Mouse (Mus musculus) MEL (cell line): ENCODE measurements at regions not wholly inside any gene's neighbourhood (a gene's known extent, or its start where the extent isn't known, plus 50 kb on each side); places are given as distances from the start of the nearest gene placed in this dataset.

ENCODE experiments used
- DNase-seq: peaks from one replicate; pipeline ENCODE4 v3.0.0; 2011; ENCODE audit warnings: low read depth, low spot score
- H3K27ac ChIP-seq: 2 replicates; pipeline ENCODE4 v1.5.1; 2012; ENCODE audit warnings: low read depth, mild to moderate bottlenecking, control low read depth, low read length, moderate library complexity; ENCODE audit not compliant: control insufficient read depth
- H3K27me3 ChIP-seq, 2 experiments: fragments of 150-350 bp in 1 of 2; sonication (generic) in 1 of 2; 2 replicates each; pipeline ENCODE4 v1.6.1; 2012; ENCODE audit warnings: low read length in 2 of 2, mild to moderate bottlenecking in 2 of 2, improper control_type of control experiment in 1 of 2, moderate library complexity in 1 of 2; ENCODE audit not compliant: insufficient read depth in 2 of 2, control insufficient read depth in 1 of 2
- H3K36me3 ChIP-seq, 2 experiments: 2 replicates each; pipeline ENCODE4 v1.6.1; 2012 to 2014; ENCODE audit warnings: low read length in 2 of 2, improper control_type of control experiment in 1 of 2, inconsistent platforms in 1 of 2, mild to moderate bottlenecking in 1 of 2; ENCODE audit not compliant: insufficient read depth in 2 of 2, control insufficient read depth in 1 of 2
- H3K4me1 ChIP-seq, 2 experiments: fragments of 150-350 bp in 1 of 2; sonication (generic) in 1 of 2; 2 replicates each; pipeline ENCODE4 v1.6.1; 2012; ENCODE audit warnings: low read length in 2 of 2, improper control_type of control experiment in 1 of 2, mild to moderate bottlenecking in 1 of 2; ENCODE audit not compliant: insufficient read depth in 2 of 2, control insufficient read depth in 1 of 2
- H3K4me3 ChIP-seq, 2 experiments: fragments of 150-350 bp in 1 of 2; sonication (generic) in 1 of 2; 2 replicates each; pipeline ENCODE4 v1.5.1; 2012; ENCODE audit warnings: low read depth in 2 of 2, low read length in 2 of 2, mild to moderate bottlenecking in 2 of 2, moderate library complexity in 2 of 2, control low read depth in 1 of 2, improper control_type of control experiment in 1 of 2; ENCODE audit not compliant: control insufficient read depth in 1 of 2, insufficient read depth in 1 of 2
- H3K79me2 ChIP-seq: 2 replicates; pipeline ENCODE4 v1.6.1; 2012; ENCODE audit warnings: mild to moderate bottlenecking, low read length, moderate library complexity; ENCODE audit not compliant: control insufficient read depth, poor library complexity, insufficient read depth
- H3K9ac ChIP-seq: 2 replicates; pipeline ENCODE4 v1.6.1; 2012; ENCODE audit warnings: low read depth, mild to moderate bottlenecking, control low read depth, low read length, moderate library complexity; ENCODE audit not compliant: control insufficient read depth, poor library complexity, severe bottlenecking
- H3K9me3 ChIP-seq: fragments of 150-350 bp; sonication (generic); replicated peaks from 2 replicates; pipeline ENCODE4 v1.6.1; 2012; ENCODE audit warnings: mild to moderate bottlenecking, low read length, improper control_type of control experiment, moderate library complexity; ENCODE audit not compliant: insufficient read depth
- BHLHE40 ChIP-seq: IDR thresholded peaks from 2 replicates; pipeline ENCODE4 v1.6.1; 2012; ENCODE audit warnings: low read depth, mild to moderate bottlenecking, inconsistent platforms, low read length, improper control_type of control experiment, borderline replicate concordance
- CTCF ChIP-seq, 3 experiments: IDR thresholded peaks in 2 of 3; conservative IDR thresholded peaks in 1 of 3; 2 replicates each; pipeline ENCODE4 v1.5.1; 2011 to 2012; ENCODE audit warnings: low read length in 3 of 3, low read depth in 2 of 3, mild to moderate bottlenecking in 2 of 3, improper control_type of control experiment in 1 of 3, inconsistent platforms in 1 of 3, mixed read lengths in 1 of 3, moderate library complexity in 1 of 3; ENCODE audit not compliant: control insufficient read depth in 1 of 3, insufficient read depth in 1 of 3, poor library complexity in 1 of 3, severe bottlenecking in 1 of 3
- E2F4 ChIP-seq: IDR thresholded peaks from 2 replicates; pipeline ENCODE4 v1.6.1; 2011; ENCODE audit warnings: low read depth, low read length, improper control_type of control experiment, borderline replicate concordance
- ELF1 ChIP-seq: IDR thresholded peaks from 2 replicates; pipeline ENCODE4 v1.6.1; 2014; ENCODE audit warnings: low read depth, mild to moderate bottlenecking, inconsistent platforms, low read length, improper control_type of control experiment, moderate library complexity
- EP300 ChIP-seq, 2 experiments: IDR thresholded peaks; 2 replicates each; pipeline ENCODE4 v1.6.1; 2011; ENCODE audit warnings: improper control_type of control experiment in 2 of 2, low read length in 2 of 2, low read depth in 1 of 2, mild to moderate bottlenecking in 1 of 2
- GABPA ChIP-seq: IDR thresholded peaks from 2 replicates; pipeline ENCODE4 v1.6.1; 2012; ENCODE audit warnings: low read depth, mild to moderate bottlenecking, inconsistent platforms, low read length, improper control_type of control experiment, moderate library complexity
- GATA1 ChIP-seq: IDR thresholded peaks from 2 replicates; pipeline ENCODE4 v1.6.1; 2011; ENCODE audit warnings: low read depth, low read length, improper control_type of control experiment
- HCFC1 ChIP-seq: IDR thresholded peaks from 2 replicates; pipeline ENCODE4 v1.6.1; 2012; ENCODE audit warnings: low read depth, mild to moderate bottlenecking, inconsistent platforms, low read length, improper control_type of control experiment, moderate library complexity
- KAT2A ChIP-seq: conservative IDR thresholded peaks from 2 replicates; pipeline ENCODE4 v1.6.1; 2012; ENCODE audit warnings: low read depth, low read length, improper control_type of control experiment, inconsistent platforms
- MAFK ChIP-seq: IDR thresholded peaks from 2 replicates; pipeline ENCODE4 v1.6.1; 2011; ENCODE audit warnings: low read depth, mild to moderate bottlenecking, low read length, improper control_type of control experiment, borderline replicate concordance
- MAZ ChIP-seq: IDR thresholded peaks from 2 replicates; pipeline ENCODE4 v1.6.1; 2012; ENCODE audit warnings: low read depth, mild to moderate bottlenecking, inconsistent platforms, low read length, improper control_type of control experiment
- MEF2A ChIP-seq: IDR thresholded peaks from 2 replicates; pipeline ENCODE4 v1.6.1; 2014; ENCODE audit warnings: low read depth, mild to moderate bottlenecking, inconsistent platforms, low read length, improper control_type of control experiment; ENCODE audit not compliant: poor library complexity, insufficient replicate concordance, severe bottlenecking; ENCODE audit errors: extremely low read depth
- MXI1 ChIP-seq: IDR thresholded peaks from 2 replicates; pipeline ENCODE4 v1.6.1; 2011; ENCODE audit warnings: mild to moderate bottlenecking, low read depth, low read length, improper control_type of control experiment
- MYB ChIP-seq: IDR thresholded peaks from 2 replicates; pipeline ENCODE4 v1.6.1; 2011; ENCODE audit warnings: mild to moderate bottlenecking, low read depth, low read length, improper control_type of control experiment
- NRF1 ChIP-seq: IDR thresholded peaks from 2 replicates; pipeline ENCODE4 v1.6.1; 2014; ENCODE audit warnings: low read depth, mild to moderate bottlenecking, inconsistent platforms, low read length, improper control_type of control experiment, moderate library complexity; ENCODE audit not compliant: poor library complexity, insufficient read depth, severe bottlenecking
- POLR2A ChIP-seq, 2 experiments: IDR thresholded peaks; 2 replicates each; pipeline ENCODE4 v1.6.1; 2011 to 2012; ENCODE audit warnings: low read length in 2 of 2, mild to moderate bottlenecking in 2 of 2, control low read depth in 1 of 2, improper control_type of control experiment in 1 of 2, low read depth in 1 of 2, moderate library complexity in 1 of 2; ENCODE audit not compliant: control insufficient read depth in 1 of 2, insufficient read depth in 1 of 2, poor library complexity in 1 of 2
- POLR2AphosphoS2 ChIP-seq: IDR thresholded peaks from 2 replicates; pipeline ENCODE4 v1.6.1; 2011; ENCODE audit warnings: low read length, improper control_type of control experiment
- POLR2AphosphoS5 ChIP-seq: IDR thresholded peaks from 2 replicates; pipeline ENCODE4 v1.6.1; 2012; ENCODE audit warnings: low read depth, borderline replicate concordance, mild to moderate bottlenecking, inconsistent platforms, low read length, moderate library complexity, mixed read lengths
- SMC3 ChIP-seq: IDR thresholded peaks from 2 replicates; pipeline ENCODE4 v1.6.1; 2011; ENCODE audit warnings: low read depth, low read length, improper control_type of control experiment
- TAL1 ChIP-seq: IDR thresholded peaks from 2 replicates; pipeline ENCODE4 v1.6.1; 2012; ENCODE audit warnings: mild to moderate bottlenecking, inconsistent platforms, low read length, moderate library complexity, mixed read lengths
- TBP ChIP-seq: IDR thresholded peaks from 2 replicates; pipeline ENCODE4 v1.8.0; 2011; ENCODE audit warnings: low read depth, low read length, improper control_type of control experiment
- TCF12 ChIP-seq: IDR thresholded peaks from 2 replicates; pipeline ENCODE4 v1.6.1; 2014; ENCODE audit warnings: low read depth, mild to moderate bottlenecking, inconsistent platforms, low read length, improper control_type of control experiment, moderate library complexity
- UBTF ChIP-seq: IDR thresholded peaks from 2 replicates; pipeline ENCODE4 v1.6.1; 2012; ENCODE audit warnings: low read depth, mild to moderate bottlenecking, inconsistent platforms, low read length, improper control_type of control experiment, moderate library complexity, borderline replicate concordance; ENCODE audit not compliant: insufficient read depth
- USF2 ChIP-seq, 2 experiments: IDR thresholded peaks; 2 replicates each; pipeline ENCODE4 v1.6.1; 2011 to 2012; ENCODE audit warnings: improper control_type of control experiment in 2 of 2, low read length in 2 of 2, borderline replicate concordance in 1 of 2, inconsistent platforms in 1 of 2, low read depth in 1 of 2, mild to moderate bottlenecking in 1 of 2; ENCODE audit not compliant: insufficient read depth in 1 of 2
- ZC3H11A ChIP-seq: IDR thresholded peaks from 2 replicates; pipeline ENCODE4 v1.6.1; 2012; ENCODE audit warnings: low read depth, mild to moderate bottlenecking, inconsistent platforms, low read length, improper control_type of control experiment
- ZKSCAN1 ChIP-seq: IDR thresholded peaks from 2 replicates; pipeline ENCODE4 v1.6.1; 2012; ENCODE audit warnings: low read depth, mild to moderate bottlenecking, inconsistent platforms, low read length, improper control_type of control experiment, moderate library complexity
- ZMIZ1 ChIP-seq: IDR thresholded peaks from 2 replicates; pipeline ENCODE4 v1.6.1; 2012; ENCODE audit warnings: low read depth, mild to moderate bottlenecking, inconsistent platforms, low read length, improper control_type of control experiment, moderate library complexity
- ZNF384 ChIP-seq: IDR thresholded peaks from 2 replicates; pipeline ENCODE4 v1.6.1; 2012; ENCODE audit warnings: low read depth, mild to moderate bottlenecking, inconsistent platforms, low read length, improper control_type of control experiment

GRCm38 (mm10) chr6:126371489-126371888 lies 163.7 kb downstream of the Kcna5 start:
- Histone ChIP-seq H3K9me3 (no peaks in the 10 kb centered on the region), H3K27me3 (no peaks in the 10 kb centered on the region), H3K9ac (no peak overlapping the region), H3K4me1 (no peaks in the 10 kb centered on the region), H3K36me3 (no peaks in the 10 kb centered on the region), H3K4me3 (no peak overlapping the region), H3K79me2 (no peaks in the 10 kb centered on the region), H3K27ac (no peak overlapping the region)
- DNase-seq: no peak
- TF ChIP-seq POLR2AphosphoS2 (no peak), ZMIZ1 (no peak), USF2 (IDR thresholded peaks at IDR 0.05; ENCODE audit: borderline replicate concordance in 1 of 2, insufficient read depth in 1 of 2, low read depth in 1 of 2, low read length in 2 of 2) (no peak), E2F4 (no peak), MAZ (no peak), EP300 (IDR thresholded peaks at IDR 0.05; ENCODE audit: low read depth in 1 of 2, low read length in 2 of 2) (no peak), SMC3 (no peak), ZC3H11A (no peak), UBTF (no peak), ZKSCAN1 (no peak), BHLHE40 (no peak), MEF2A (no peak), ELF1 (no peak), NRF1 (no peak), MAFK (no peak), TCF12 (no peak)

- TF ChIP-seq KAT2A (no peak), TBP (no peak), SMC3 (no peak), CTCF (IDR thresholded peaks at IDR 0.05 in 2 of 3, conservative IDR thresholded peaks at IDR 0.05 in 1 of 3; ENCODE audit: control insufficient read depth in 1 of 3, insufficient read depth in 1 of 3, low read depth in 2 of 3, low read length in 3 of 3, poor library complexity in 1 of 3, severe bottlenecking in 1 of 3) (no peak), MAFK (no peak), GABPA (no peak), POLR2AphosphoS5 (no peak), HCFC1 (no peak), TAL1 (no peak), ZKSCAN1 (no peak), POLR2A (IDR thresholded peaks at IDR 0.05; ENCODE audit: control insufficient read depth in 1 of 2, insufficient read depth in 1 of 2, low read depth in 1 of 2, low read length in 2 of 2, poor library complexity in 1 of 2) (no peak), MYB (no peak), NRF1 (no peak), ELF1 (no peak), MXI1 (no peak), GATA1 (no peak), ZNF384 (no peak), BHLHE40 (no peak), MEF2A (no peak)
- no peaks in the 10 kb centered on the region for H3K27me3 ChIP-seq
- no peak overlapping the region for H3K27ac ChIP-seq
- no peaks in the 10 kb centered on the region for H3K79me2 ChIP-seq
- no peaks in the 10 kb centered on the region for H3K36me3 ChIP-seq
- H3K9ac ChIP-seq: no peak overlapping the region
- H3K4me3 ChIP-seq: no peak overlapping the region
- no peak for DNase-seq
- no peaks in the 10 kb centered on the region for H3K4me1 ChIP-seq
- no peaks in the 10 kb centered on the region for H3K9me3 ChIP-seq
Observed at GRCm38 (mm10) chr6:126365495-126365894, 169.7 kb downstream of the Kcna5 start.
